Mouse (Mus musculus): ENCODE data around the gene Dvl2.

DNA sequence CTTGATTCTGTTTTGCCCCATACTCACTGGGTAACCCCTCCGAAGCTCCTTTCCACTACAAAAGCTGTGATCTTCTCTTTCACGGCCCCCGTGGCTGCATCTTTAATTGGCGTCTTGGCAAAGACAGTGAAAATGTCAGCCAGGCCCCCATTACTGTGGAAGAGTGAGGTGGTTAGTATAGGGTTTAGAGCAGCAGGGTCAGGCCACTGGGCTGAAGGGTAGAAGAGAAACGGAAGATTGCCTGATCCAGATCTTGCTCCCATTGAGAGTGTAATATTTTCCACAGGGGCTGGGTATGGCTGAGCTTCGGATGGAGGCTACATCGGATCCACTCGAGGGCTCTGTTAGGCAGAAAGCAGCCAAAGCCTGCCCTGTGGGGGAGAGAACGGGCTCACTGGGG lies 12.5 kb downstream of the Dvl2 start:
- TF ChIP-seq GATA1 (IDR thresholded peaks at IDR 0.05; ENCODE audit: low read length) (no peak), TAL1 (IDR thresholded peaks at IDR 0.05; ENCODE audit: low read length) (no peak)
